Mouse (Mus musculus) ES-E14 (cell line): ENCODE data around the gene 4931429L15Rik. TPM values are rescaled to one million over a fixed set of nuclear protein-coding genes. Genes with fewer than 3 reads are reported as not detected.
A peak's percentile ranks its signal among the peaks of the same experiment; 100 is the strongest.

Experiments used
- DNase-seq: peaks from one replicate; pipeline ENCODE4 v3.0.0-alpha.2; 2013; ENCODE audit warnings: low read depth, low spot score
- H3K27ac ChIP-seq: 2 replicates; pipeline ENCODE4 v1.5.1; 2012; ENCODE audit warnings: low read depth, mild to moderate bottlenecking, low read length, moderate library complexity, mixed read lengths; ENCODE audit not compliant: poor library complexity, insufficient read depth, severe bottlenecking
- H3K36me3 ChIP-seq: 2 replicates; pipeline ENCODE4 v1.6.1; 2012; ENCODE audit warnings: mild to moderate bottlenecking, low read length, moderate library complexity, mixed read lengths; ENCODE audit not compliant: control insufficient read depth, poor library complexity, insufficient read depth, severe bottlenecking
- H3K4me1 ChIP-seq, 2 experiments: fragments of 150-350 bp in 1 of 2; sonication (generic) in 1 of 2; 2 replicates each; pipeline ENCODE4 v1.6.1; 2012; ENCODE audit warnings: low read length in 2 of 2, mild to moderate bottlenecking in 1 of 2, mixed read lengths in 1 of 2; ENCODE audit not compliant: control insufficient read depth in 2 of 2, insufficient read depth in 2 of 2, poor library complexity in 1 of 2
- H3K4me3 ChIP-seq, 2 experiments: fragments of 150-350 bp in 1 of 2; sonication (generic) in 1 of 2; 2 replicates each; pipeline ENCODE4 v1.5.1; 2012; ENCODE audit warnings: low read length in 2 of 2, low read depth in 1 of 2, mild to moderate bottlenecking in 1 of 2, mixed read lengths in 1 of 2; ENCODE audit not compliant: insufficient read depth in 1 of 2, poor library complexity in 1 of 2, severe bottlenecking in 1 of 2
- H3K9ac ChIP-seq: 2 replicates; pipeline ENCODE4 v1.6.1; 2012; ENCODE audit warnings: low read depth, mild to moderate bottlenecking, low read length, mixed read lengths; ENCODE audit not compliant: poor library complexity, insufficient read depth, severe bottlenecking
- H3K9me3 ChIP-seq: fragments of 150-350 bp; sonication (generic); 2 replicates; pipeline ENCODE4 v1.6.1; 2012; ENCODE audit warnings: low read depth, mild to moderate bottlenecking, low read length; ENCODE audit not compliant: control insufficient read depth, insufficient read depth
- CHD2 ChIP-seq: IDR thresholded peaks from 2 replicates; pipeline ENCODE4 v1.6.1; 2014; ENCODE audit warnings: mild to moderate bottlenecking, low read depth, low read length, inconsistent platforms
- HCFC1 ChIP-seq: IDR thresholded peaks from 2 replicates; pipeline ENCODE4 v1.6.1; 2012; ENCODE audit warnings: low read length, inconsistent platforms, borderline replicate concordance; ENCODE audit not compliant: insufficient read depth
- MAFK ChIP-seq: IDR thresholded peaks from 2 replicates; pipeline ENCODE4 v1.6.1; 2014; ENCODE audit warnings: mild to moderate bottlenecking, low read depth, low read length, inconsistent platforms; ENCODE audit not compliant: insufficient read depth
- ZC3H11A ChIP-seq: IDR thresholded peaks from 2 replicates; pipeline ENCODE4 v1.6.1; 2012; ENCODE audit warnings: low read depth, mild to moderate bottlenecking, inconsistent platforms, low read length, borderline replicate concordance
- ZNF384 ChIP-seq: IDR thresholded peaks from 2 replicates; pipeline ENCODE4 v1.6.1; 2012; ENCODE audit warnings: low read depth, low read length, inconsistent platforms
- in situ Hi-C, 2 experiments: fragments of 600-800 bp; cut with MboI; formaldehyde crosslinking; loops; one replicate each; pipeline ENCODE4 v1.15.1; 2025; ENCODE audit warnings: low sequenced_read_pairs in 2 of 2, inconsistent platforms in 1 of 2; ENCODE audit not compliant: unreplicated experiment in 2 of 2
- total RNA-seq: library from RNA; depleted of rRNA; stranded (reverse); fragments of 300-350 nt; gene quantifications from 2 replicates; pipeline ENCODE4 v1.2.3, GENCODE M21; 2012

Gene 4931429L15Rik
- total RNA-seq, 1 experiment: not detected

DNA sequence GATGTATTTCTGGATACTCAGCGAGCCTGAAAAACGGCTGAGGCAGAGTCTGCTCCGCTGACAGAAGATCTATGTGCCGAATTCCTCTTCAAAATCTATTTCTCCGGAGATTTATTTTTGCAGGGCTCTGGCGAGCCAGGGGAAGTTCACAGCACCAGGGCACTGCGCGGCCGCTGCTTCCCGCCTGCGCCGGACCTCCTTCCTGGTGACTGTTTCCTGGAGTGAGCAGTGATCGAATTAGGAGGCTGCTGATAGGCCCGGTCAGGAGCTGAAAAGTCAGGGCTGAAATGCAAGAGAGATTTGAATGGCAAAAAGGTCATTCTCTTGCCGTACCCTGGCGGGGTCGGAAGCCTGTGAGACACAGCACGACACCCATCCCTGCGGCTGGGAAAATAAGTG is 9.5 kb upstream of the 4931429L15Rik start:
- in situ Hi-C loops: no loop called here
- H3K4me1 ChIP-seq: peaks cover 4 to 14% of the 10 kb centered on the region in 2 experiments; a peak in 2 of 4 replicates
- no peak for DNase-seq
- peak overlapping the region; percentile 75 for H3K9ac ChIP-seq
- no peaks in the 10 kb centered on the region for H3K9me3 ChIP-seq
- H3K4me3 ChIP-seq: peak overlapping the region; percentile 63 to 64
- peak overlapping the region; percentile 67; the same call in 1 of the 2 replicates for H3K27ac ChIP-seq
- no peaks in the 10 kb centered on the region for H3K36me3 ChIP-seq
- TF ChIP-seq HCFC1 (no peak), MAFK (no peak), ZC3H11A (no peak), CHD2 (no peak)

DNA sequence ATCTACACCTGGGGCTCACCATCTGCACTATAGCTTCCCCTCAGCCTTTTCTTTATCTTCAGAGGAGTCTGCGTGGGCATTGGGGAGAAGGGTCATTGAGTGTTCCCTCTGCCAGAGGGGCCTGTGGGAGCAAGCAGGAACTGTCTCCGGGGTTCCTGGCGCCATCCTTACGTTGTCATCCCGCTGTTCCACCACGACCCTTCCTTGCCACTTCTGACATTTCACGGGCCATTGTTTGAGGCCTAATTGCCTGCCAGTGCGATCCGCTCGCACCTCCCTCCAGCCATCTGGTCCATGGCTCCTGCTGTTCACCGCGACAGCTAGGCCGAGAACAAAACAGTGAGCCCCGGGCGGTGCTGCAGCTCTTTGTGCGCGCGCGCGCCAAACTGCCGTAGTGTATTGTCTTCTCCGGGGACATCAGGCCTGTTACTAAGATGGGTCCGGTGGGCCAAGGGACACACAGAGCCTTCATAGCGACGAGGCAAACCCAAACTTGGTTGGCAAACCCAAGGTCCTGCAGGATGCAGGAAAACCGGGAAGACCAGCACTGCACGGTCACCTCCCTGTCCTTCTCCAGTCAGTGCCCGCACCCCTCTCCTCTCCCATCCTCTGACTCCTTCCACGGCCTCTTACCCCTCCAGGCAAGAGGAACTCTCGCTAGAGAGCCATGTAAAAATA is 8.9 kb upstream of the 4931429L15Rik start:
- H3K36me3 ChIP-seq: no peaks in the 10 kb centered on the region
- H3K9ac ChIP-seq: peak overlapping the region; percentile 75
- TF ChIP-seq CHD2: no peak
- in situ Hi-C loops: no loop called here
- H3K4me3 ChIP-seq: peak overlapping the region; percentile 63 to 64
- peak overlapping the region; percentile 67; the same call in 1 of the 2 replicates for H3K27ac ChIP-seq
- DNase-seq: no peak
- H3K9me3 ChIP-seq: no peaks in the 10 kb centered on the region
- H3K4me1 ChIP-seq: peaks cover 4 to 13% of the 10 kb centered on the region in 2 experiments; a peak in 2 of 4 replicates

DNA sequence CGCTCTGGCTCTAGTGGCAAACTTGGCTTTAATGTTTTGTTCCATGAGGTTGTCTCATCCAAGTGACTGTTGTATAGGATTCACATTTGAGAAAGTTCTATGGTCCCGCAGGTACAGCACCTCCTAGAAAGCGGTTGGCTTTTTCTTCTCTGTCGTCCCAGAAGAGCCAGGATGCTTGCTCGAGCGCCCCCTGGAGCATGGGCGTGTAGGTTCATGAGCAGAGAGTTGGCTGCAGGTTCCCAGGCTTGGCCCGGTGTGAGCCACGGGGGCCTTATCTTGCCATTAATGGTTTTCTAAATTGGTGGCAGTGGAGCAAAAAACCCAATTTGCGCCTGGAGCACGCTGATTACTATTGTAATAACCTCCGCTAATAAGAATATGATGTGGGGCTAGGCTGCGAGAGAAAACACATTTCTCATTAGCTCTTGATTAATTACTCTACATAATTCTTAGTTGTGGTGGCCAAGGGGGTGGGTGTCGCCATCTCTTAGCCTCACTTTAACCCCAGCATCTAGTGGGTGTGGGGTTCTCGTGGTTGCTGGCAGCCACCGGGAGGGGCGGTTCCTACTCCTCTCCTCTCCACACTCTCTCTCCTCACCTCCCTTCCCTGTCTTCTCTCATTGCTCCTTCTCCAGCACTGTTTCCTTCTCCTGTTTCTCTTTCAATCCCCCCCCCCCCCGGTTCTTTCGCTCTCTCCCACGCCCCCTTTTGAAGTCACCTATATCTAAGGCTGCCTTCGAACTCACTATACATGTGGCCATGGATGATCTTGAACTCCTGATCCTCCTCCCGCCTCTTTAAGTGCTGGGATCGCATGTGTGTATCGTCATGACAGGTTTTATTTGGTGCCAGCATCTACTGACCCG is 8.2 kb upstream of the 4931429L15Rik start:
- in situ Hi-C loops: no loop called here
- no peak for DNase-seq

DNA sequence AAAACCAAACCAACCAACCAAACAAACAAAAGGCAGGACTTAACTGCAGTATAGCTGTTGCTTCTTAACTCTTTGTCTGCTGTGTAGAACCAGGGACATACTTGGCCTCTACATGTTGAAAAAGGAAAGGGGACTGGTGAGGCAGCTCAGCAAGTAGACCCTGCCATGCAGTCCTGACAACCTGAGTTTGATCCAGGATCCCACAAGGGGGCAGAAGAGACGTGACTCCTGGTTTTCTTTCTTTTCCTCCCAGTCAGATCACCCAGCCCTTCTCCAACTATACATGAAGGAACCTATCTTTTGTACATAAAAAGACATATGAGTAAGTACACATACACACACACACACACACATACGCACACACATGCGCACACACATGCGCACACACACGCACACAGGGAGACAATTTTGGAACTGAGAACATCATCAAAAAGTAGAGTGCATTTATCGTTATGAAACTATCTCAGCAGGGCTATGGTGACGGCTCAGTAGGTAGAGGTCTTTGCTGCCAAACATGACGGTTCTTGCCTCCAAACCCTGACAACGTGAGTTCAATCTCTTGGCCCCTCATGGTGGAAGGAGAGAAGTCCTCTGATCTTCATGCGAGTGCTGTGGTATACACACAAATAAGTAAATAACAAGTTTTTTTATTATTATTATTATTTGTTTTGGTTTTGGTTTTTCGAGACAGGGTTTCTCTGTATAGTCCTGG is 7.1 kb upstream of the 4931429L15Rik start:
- Histone ChIP-seq H3K27ac (no peak overlapping the region), H3K36me3 (no peaks in the 10 kb centered on the region), H3K9me3 (no peaks in the 10 kb centered on the region), H3K9ac (no peak overlapping the region), H3K4me3 (no peak overlapping the region), H3K4me1 (peaks cover 4 to 13% of the 10 kb centered on the region in 2 experiments; a peak in 2 of 4 replicates)
- in situ Hi-C loops: no loop called here
- no peak for TF ChIP-seq ZC3H11A
- TF ChIP-seq ZNF384: no peak
- TF ChIP-seq MAFK: no peak
- no peak for TF ChIP-seq HCFC1
- no peak for TF ChIP-seq CHD2
- DNase-seq: no peak

More for the DNA sequence above, 8.2 kb upstream of the 4931429L15Rik start:
- H3K27ac ChIP-seq: no peak overlapping the region
- TF ChIP-seq CHD2: no peak
- no peak for TF ChIP-seq ZC3H11A
- TF ChIP-seq HCFC1: no peak
- peak overlapping the region; percentile 63 to 64 for H3K4me3 ChIP-seq
- H3K36me3 ChIP-seq: no peaks in the 10 kb centered on the region
- peak overlapping the region; percentile 75; the same call in 1 of the 2 replicates for H3K9ac ChIP-seq
- peaks cover 4 to 13% of the 10 kb centered on the region in 2 experiments; a peak in 2 of 4 replicates for H3K4me1 ChIP-seq
- no peaks in the 10 kb centered on the region for H3K9me3 ChIP-seq
